Mouse (Mus musculus) frontal cortex, postnatal 36 days (tissue): Measurements from ENCODE around the gene Kif12.

ENCODE experiments used
- DNase-seq, 2 experiments: peaks; one replicate each; pipeline ENCODE4 v3.0.0; 2022; ENCODE audit warnings: low spot score in 2 of 2

Kif12 gene

DNA sequence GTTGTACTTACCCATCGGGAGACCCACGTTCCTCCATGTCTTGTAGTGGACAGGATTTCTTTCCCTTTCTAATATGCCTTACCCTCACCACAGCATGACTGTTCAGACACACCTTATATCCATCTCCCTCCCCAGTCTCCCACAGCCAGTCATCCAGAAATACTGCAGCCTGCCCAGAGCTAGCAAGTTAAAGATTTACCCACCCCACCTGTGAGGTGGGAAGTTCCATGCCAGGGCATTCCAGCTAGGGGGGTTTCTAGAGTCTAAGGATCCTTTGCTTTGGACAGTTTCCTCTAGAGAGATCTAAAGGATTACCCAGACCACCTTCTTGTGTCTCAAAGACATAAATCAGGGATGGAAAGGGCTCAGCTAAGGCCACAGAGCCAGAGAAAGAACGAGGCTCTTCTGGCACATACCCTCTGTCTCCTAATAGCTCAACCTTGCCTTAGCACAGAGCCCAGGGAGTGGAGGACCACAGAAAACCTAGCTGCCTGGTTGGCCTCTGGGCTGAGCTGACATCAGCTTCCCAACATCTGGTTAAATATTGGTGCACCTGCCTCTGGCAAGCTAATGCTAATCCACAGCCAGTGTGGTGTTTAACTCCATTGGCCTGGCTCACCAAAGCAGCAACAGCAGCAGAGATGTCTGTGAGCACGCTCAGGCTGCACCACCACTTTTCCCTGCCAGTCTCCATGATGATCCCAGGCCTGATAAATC is at the start of gene Kif12:
TSS of gene Kif12 (minus strand) at position 163 of the 717 bp plus-strand sequence.
- DNase-seq = no peak

DNA sequence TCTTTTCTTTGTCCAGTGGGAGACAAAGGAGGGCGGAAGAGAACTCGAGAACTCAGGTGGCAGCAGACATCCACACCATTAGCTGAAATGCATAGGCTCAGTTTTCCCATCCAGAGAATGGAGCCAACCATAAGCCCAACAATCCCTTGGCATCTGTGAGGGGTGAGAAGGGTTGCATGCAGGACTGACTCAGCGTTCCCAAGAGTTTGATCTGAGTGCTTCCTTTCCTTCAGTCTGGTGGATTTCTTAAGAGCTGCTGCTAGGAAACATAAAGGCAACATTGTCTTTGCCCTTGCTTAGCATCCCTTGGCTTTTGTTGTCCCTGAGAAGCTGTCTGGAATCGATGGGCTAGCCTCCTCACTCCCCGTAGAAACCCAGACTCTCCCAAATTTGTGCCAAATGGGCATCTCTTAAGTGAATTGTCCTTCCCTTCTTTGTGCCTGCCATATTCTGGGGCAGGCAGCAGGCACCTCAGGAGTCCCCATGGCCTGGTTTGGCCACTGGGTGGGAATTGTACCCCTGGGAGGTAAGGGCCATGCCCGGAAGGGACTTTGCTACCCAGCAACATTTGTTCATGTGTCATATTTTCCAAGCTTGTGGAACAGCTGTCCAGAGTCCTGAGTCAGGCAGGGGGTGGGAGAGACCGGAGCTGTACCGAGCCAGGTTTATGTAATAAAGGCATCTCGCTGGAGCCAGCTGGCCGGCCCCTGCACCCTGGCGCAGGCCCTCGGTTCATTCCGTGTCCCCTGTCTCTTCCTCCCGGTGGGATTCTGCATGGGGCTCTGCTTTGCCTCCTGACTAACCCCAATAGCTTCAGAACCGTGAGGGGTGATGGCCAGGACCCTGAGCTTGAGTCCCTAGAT is 49.4 kb upstream of the Kif12 start:
- DNase-seq = no peak

GRCm38 (mm10) chr4:63219635-63220034 is 47.7 kb upstream of the Kif12 start:
- no peak for DNase-seq

DNA sequence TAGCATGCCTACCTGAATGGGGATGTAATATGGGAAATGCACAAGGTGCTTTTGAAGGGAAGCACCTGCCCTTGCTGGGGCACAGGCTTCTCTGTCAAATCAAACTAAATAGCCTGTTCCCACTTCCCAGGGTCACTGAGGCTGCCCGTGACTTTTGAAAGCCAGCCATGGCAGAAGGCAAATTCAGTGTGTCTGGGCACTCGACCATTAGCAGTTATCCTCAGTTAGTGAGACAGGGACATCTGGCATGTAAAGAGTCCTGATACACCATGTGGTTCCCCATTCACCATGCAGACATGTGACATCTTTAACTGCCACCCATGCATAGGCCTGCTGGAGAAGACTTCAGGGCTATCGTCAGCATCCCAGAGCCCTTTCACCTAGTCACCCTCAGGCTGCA is 47.1 kb upstream of the Kif12 start:
- DNase-seq = no peak

- no peak for DNase-seq
Observed at GRCm38 (mm10) chr4:63217513-63217912, 45.6 kb upstream of the Kif12 start.

GRCm38 (mm10) chr4:63216566-63216965 is 44.6 kb upstream of the Kif12 start:
- DNase-seq = no peak

DNA sequence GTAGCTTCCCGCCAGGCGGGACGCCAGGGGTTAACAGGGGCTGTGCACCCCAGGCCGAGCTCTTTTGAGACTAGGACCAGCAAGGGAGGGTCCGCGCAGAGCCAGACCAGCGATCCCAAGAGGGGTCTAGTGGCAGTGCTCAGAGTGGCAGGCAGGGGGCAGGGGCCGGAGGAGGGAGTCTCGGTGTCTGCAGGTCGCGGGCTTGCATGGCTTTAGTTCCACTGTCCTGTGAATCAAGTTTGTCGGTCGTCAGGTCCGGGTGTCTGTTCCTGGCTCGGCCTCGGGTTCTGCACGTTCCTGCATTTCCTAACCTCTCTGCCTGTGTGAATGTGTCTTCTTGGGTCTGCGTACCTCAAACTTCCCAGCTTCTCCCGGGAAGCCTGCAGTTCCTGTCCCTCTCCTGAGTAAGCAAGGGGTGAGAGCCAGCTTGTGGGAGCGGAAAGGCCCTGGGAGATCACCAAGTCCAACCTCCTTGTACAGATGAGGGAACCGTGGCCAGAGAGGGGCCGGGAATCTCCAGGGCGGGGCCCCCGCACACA is 44.1 kb upstream of the Kif12 start:
- no peak for DNase-seq

DNA sequence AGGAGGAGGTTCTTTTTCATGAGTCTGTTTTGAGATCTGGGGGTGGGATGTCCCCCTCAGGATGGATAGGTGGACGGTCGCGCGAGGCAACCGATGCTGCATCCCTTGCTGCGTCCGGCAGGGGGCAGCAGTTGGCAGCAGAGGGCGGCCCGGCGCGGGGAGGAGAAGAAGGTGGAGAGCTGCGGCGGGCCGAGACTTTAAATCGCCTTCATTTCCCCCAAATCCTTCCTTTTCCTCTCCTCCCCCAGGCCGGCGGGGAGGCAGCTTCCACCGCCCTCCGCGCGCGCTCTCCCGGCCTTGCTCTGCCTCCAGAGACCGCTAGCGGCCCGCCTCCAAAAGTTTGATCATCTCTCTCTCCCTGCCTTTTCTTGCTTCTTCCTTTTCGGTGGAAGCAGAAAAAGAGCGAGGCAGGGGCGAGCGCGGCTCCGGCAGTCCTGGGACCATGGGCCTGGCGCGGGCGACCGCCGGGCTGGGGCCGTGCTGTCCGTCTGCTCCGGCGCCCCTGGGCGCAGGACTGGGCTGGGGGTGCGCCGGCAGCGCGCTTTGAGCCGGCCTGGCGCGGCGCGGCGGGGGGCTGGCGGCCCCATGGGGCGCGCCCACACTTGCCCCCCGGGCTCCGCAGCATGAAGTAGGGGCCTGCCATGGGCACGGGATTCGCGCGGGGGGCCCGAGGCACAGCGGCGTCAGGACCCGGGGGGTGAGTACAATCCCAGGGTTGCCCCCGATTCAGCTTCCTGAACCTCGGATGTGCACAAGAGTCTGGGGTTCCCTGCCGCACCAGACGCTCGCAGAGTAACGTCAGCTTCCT is 43.5 kb upstream of the Kif12 start:
- DNase-seq = peak; percentile 64 to 66

DNA sequence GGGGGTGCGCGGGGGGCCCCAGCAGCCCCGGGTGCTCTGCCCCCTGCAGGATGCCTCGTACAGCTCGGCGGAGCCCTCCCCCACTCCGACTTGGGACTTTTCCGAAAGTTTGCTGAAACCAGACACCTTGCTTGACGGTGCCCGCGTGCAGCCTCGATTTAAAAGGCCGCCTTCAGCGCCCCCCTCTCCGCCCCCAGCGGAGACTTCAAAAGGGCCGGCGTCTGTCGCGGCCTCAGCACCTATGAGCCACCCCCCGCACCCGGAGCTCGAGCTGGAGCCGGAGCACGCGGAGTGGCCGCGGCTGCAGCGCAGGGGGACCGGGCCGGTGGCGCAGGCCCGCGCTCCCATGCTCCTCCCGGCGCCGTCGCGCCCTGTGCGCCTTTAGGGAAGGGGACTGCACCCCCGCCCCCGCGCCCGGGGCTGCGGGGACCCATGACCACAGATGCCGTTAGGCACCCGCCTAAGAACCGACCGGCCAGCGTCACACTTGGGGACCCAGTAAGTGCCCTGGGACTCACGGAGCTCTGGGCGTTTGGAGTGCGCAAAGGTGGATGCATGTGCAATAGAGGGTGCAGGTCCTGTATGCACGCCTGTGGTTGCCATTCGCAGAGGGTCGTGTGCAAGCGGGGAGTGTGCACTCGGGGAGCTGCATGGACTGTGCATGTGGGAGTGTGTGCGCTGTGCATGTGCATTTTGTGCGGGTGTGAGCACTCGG is 42.1 kb upstream of the Kif12 start, which contains the start of gene Col27a1:
TSS of gene Col27a1 (plus strand) at position 98 of the 715 bp plus-strand sequence.
- no peak for DNase-seq

- no peak for DNase-seq
Observed at GRCm38 (mm10) chr4:63205583-63205982, 33.7 kb upstream of the Kif12 start.

GRCm38 (mm10) chr4:63203874-63204273 is 31.9 kb upstream of the Kif12 start:
- no peak for DNase-seq

DNA sequence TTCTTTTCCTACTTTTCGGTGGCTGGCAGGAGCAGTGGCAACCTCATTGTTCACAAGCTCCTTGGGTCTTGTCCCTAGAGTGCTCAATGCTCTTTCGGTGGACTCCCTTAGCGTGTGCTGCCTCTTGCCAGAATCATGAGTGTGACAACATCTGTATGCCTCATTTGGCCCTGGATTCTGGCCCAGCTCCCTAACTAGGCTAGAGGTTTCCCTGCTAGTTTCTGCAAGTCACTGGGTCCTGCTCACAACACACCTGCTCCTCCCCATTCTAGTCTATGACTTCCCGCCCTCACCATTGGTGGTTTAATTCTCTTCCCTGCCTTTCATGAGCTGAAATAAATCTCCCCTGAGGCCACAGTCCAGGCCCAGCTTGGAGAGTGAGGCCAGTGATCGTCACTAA is 27.4 kb upstream of the Kif12 start:
- DNase-seq = no peak

GRCm38 (mm10) chr4:63194366-63194765 is 22.4 kb upstream of the Kif12 start:
- DNase-seq = no peak

- no peak for DNase-seq
Observed at GRCm38 (mm10) chr4:63191641-63192040, 19.7 kb upstream of the Kif12 start.

GRCm38 (mm10) chr4:63186281-63186870 is 14.4 kb upstream of the Kif12 start:
- no peak for DNase-seq

DNA sequence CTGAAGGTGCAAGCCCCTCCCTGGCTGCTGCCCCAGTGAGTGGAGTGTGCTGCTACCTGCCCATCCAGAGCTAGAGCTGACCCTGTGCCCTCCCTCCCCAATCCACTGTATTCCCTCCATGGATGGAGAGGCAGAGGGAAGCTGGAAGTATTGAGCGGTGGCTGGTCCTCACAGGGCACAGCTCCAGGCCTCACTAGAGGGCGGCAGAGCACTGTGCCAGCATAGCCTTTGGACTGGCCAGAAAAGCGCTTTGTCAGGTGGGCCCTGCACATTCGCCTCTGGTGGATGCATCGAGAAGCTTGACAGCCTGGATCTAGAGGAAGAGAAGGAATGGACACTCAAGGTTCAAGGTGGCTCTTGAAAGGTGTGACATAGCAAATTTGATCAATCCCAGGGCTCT is 9.6 kb upstream of the Kif12 start:
- peak; percentile 56 to 76 for DNase-seq

DNA sequence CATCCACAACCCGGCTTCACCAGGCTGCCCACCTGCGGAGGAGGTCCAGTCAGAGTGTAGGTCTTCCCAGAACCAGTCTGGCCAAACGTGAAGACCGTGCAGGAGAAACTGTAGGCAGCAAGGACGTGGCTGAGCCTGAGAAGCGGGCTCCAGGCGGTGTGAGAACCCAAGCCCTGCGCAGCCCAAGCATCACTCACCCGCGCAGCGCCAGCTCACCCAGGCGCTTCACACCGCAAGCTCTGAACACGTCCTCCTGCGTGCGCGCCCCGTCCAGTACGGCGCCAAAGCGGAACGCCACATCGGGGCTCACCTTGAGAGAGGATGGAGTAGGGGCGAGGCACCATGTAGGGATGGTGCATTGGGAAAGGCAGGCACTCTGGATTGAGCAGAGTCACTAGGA is 809 bp downstream of the Kif12 start:
- no peak for DNase-seq

DNA sequence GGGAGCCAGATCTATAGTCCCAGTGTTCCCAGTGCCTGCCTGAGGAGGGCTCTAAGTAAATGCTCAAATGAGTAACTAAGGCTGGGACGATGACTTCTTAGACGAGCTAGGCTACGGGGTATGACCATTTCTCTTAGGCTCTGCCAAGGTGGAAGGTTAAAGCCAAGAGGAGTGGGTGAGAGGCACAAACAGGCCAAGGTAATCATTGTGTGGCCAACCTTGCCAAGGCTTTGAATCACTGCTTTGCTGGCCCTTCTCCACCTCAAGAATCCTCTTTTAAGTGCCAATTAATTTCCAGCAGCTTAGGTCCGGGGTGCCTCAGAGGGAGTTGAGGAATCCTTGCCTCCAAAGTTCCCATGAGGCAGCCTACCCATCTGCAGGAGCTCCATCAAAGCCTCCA is 1.9 kb downstream of the Kif12 start:
- no peak for DNase-seq

GRCm38 (mm10) chr4:63166323-63166722 is 5.6 kb downstream of the Kif12 start:
- DNase-seq = no peak

DNA sequence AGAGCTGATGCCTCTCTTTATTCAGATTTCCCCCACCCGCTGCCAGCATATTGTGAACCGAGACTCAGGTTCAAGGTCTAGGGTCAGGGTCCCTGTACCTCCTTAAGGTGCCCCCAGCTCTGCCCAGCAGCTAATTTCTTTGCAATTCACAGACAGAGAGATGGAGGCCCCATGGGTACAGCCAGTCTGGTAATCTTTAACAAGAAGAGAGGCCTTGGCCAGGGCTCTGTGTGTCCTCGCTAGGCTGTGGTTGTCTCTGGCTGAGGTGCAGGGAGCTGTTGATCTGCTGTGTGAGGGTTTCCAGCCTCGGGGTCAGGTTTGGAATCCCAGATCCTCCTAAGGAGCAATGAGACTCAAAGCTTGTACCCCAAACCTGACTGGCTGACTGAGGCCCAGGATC is 6.3 kb downstream of the Kif12 start:
- DNase-seq = no peak
